Mouse (Mus musculus): ENCODE data around the gene Grip1. TPM values are rescaled to one million over a fixed set of nuclear protein-coding genes. Genes with fewer than 3 reads are reported as not detected.

Grip1 gene
- polyA plus RNA-seq, 1 experiment from 2014 or later: 3.2 TPM

DNA sequence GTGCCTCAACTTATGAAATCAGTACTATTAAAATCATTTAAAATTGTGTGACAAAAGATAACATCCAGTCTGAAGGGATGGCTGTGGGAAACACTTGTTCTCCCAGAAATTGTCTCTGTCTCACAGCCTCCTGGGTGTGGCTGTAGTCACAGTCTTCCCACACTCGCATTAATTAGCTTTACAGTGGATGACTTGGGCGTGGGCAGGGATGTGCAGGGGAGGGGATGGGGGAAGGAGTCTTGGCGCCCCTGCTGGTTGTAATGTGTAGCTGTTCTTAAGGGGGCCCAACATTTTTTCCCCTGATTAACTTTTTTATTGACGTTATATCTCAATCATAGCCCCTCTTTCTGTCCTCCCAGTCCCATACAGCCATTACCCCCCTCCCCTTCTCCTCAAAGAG is 360.5 kb downstream of the Grip1 start:
- DNase-seq (ENCODE audit: low spot score) (no peak), ATAC-seq (replicated peaks; ENCODE audit: low FRiP score, low TSS enrichment, low read depth) (no peak)
- H3K4me3 ChIP-seq (ENCODE audit: low read depth, low read length): no peak overlapping the region
- no peak overlapping the region for H3K4me2 ChIP-seq (ENCODE audit: low read length)
- H3K27me3 ChIP-seq (replicated peaks; ENCODE audit: control insufficient read depth, insufficient read depth, low read length): no peaks in the 10 kb centered on the region
- no peaks in the 10 kb centered on the region; the same call in 1 of the 2 replicates for H3K4me1 ChIP-seq (replicated peaks; ENCODE audit: control insufficient read depth, insufficient read depth, low read length)
- 0 out of 2 replicates have a peak, but pooled peaks cover 3% of the 10 kb centered on the region for H3K9me3 ChIP-seq (ENCODE audit: control insufficient read depth, low read length)
- 77% methylated on average over 4 of the region's 4 CpGs for WGBS
- no peaks in the 10 kb centered on the region for H3K36me3 ChIP-seq (ENCODE audit: control insufficient read depth, insufficient read depth, low read length)
- no peak overlapping the region for H3K9ac ChIP-seq (ENCODE audit: low read length)
- H3K27ac ChIP-seq (ENCODE audit: low read depth): no peak overlapping the region

DNA sequence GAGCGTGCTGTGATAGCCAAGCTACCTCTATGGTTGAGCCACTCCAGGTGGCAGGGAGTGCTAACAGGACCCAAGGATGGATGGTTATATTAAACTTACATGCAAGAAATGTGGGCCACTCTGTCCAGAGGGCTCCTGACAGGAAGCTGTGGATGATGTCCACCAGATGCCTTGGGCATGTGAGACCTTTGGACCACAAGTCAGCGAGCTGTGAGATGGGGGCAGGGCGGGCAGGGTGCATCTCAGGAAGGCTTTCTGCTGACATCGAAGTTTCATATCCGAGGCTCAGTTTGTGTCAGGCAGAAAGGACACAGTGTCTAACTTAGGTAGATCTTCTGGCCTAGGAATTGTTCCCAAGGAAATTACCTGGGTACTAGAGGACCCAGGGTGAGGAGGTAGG is 362.4 kb downstream of the Grip1 start:
- 48% methylated on average over 5 of the region's 5 CpGs for WGBS
- Histone ChIP-seq H3K36me3 (ENCODE audit: control insufficient read depth, insufficient read depth, low read length) (no peaks in the 10 kb centered on the region), H3K4me3 (ENCODE audit: low read depth, low read length) (no peak overlapping the region), H3K27ac (ENCODE audit: low read depth) (no peak overlapping the region), H3K4me2 (ENCODE audit: low read length) (no peak overlapping the region), H3K4me1 (replicated peaks; ENCODE audit: control insufficient read depth, insufficient read depth, low read length) (no peaks in the 10 kb centered on the region; the same call in 1 of the 2 replicates), H3K9ac (ENCODE audit: low read length) (no peak overlapping the region), H3K9me3 (ENCODE audit: control insufficient read depth, low read length) (no peaks in the 10 kb centered on the region), H3K27me3 (replicated peaks; ENCODE audit: control insufficient read depth, insufficient read depth, low read length) (no peaks in the 10 kb centered on the region)
- ATAC-seq (replicated peaks; ENCODE audit: low FRiP score, low TSS enrichment, low read depth) (no peak), DNase-seq (ENCODE audit: low spot score) (no peak)

DNA sequence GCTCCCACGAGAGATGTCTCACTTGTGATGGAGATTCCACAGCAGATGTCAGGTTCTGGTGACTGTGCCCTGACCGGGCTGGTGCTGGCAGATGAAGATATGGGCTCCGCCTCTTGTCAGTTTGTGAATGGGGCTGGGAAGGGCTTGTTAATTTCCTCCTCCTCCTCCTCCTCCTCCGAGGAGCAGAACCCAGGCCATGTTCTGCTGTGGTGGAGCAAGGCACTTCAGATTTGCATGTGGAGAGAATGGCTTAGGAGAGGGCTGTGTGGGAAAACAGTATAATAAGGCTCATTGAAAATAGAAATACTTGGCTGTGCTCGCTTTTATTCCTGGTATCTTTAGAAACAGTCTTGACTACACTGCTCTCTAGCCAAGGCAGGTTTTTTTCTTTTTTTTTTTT is 364.8 kb downstream of the Grip1 start:
- H3K9ac ChIP-seq (ENCODE audit: low read length): no peak overlapping the region
- no peaks in the 10 kb centered on the region for H3K36me3 ChIP-seq (ENCODE audit: control insufficient read depth, insufficient read depth, low read length)
- H3K27ac ChIP-seq (ENCODE audit: low read depth): no peak overlapping the region
- 54% methylated on average over 5 of the region's 5 CpGs for WGBS
- no peak for ATAC-seq (replicated peaks; ENCODE audit: low FRiP score, low TSS enrichment, low read depth)
- DNase-seq (ENCODE audit: low spot score): no peak
- H3K4me2 ChIP-seq (ENCODE audit: low read length): no peak overlapping the region
- no peaks in the 10 kb centered on the region for H3K9me3 ChIP-seq (ENCODE audit: control insufficient read depth, low read length)
- H3K4me1 ChIP-seq (replicated peaks; ENCODE audit: control insufficient read depth, insufficient read depth, low read length): no peaks in the 10 kb centered on the region; the same call in 1 of the 2 replicates
- H3K27me3 ChIP-seq (replicated peaks; ENCODE audit: control insufficient read depth, insufficient read depth, low read length): no peaks in the 10 kb centered on the region
- no peak overlapping the region for H3K4me3 ChIP-seq (ENCODE audit: low read depth, low read length)

DNA sequence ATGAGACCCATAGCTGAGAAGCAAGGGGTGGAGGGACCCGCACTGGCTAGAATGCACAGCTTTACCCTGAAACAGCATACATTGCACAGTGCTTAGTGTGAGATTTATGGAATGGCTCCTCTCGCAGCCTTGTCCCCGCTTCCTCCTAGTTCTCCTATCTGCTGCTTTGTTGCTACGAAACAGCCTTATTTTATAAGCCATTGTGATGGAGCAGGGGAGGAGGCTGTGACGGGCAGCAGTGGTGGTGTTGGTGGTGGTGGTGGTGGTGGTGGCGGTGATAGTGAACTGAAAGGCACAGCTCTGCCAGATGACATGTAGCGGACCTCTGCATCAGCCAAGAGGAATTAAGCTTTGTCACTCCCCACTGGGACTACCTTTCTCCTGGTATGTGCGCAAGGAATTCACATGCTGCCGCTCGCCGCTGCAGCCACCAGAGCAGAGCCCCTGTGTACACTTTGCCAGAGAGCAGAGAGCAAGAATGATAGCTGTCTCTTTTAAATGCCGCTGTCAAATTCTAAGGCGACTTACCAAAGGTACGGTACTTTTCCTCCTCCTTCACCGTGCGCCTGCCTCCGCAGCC is 365.6 kb downstream of the Grip1 start:
- H3K4me2 ChIP-seq (ENCODE audit: low read length): peak overlapping the region; percentile 54
- no peaks in the 10 kb centered on the region for H3K9me3 ChIP-seq (ENCODE audit: control insufficient read depth, low read length)
- ATAC-seq (replicated peaks; ENCODE audit: low FRiP score, low TSS enrichment, low read depth) (no peak), DNase-seq (ENCODE audit: low spot score) (peak; percentile 65)
- H3K36me3 ChIP-seq (ENCODE audit: control insufficient read depth, insufficient read depth, low read length): no peaks in the 10 kb centered on the region
- H3K4me3 ChIP-seq (ENCODE audit: low read depth, low read length): peak overlapping the region; percentile 22
- no peak overlapping the region for H3K27ac ChIP-seq (ENCODE audit: low read depth)
- no peaks in the 10 kb centered on the region for H3K27me3 ChIP-seq (replicated peaks; ENCODE audit: control insufficient read depth, insufficient read depth, low read length)
- 26% methylated on average over 17 of the region's 17 CpGs for WGBS
- H3K4me1 ChIP-seq (replicated peaks; ENCODE audit: control insufficient read depth, insufficient read depth, low read length): no peaks in the 10 kb centered on the region; the same call in 1 of the 2 replicates
- no peak overlapping the region for H3K9ac ChIP-seq (ENCODE audit: low read length)

DNA sequence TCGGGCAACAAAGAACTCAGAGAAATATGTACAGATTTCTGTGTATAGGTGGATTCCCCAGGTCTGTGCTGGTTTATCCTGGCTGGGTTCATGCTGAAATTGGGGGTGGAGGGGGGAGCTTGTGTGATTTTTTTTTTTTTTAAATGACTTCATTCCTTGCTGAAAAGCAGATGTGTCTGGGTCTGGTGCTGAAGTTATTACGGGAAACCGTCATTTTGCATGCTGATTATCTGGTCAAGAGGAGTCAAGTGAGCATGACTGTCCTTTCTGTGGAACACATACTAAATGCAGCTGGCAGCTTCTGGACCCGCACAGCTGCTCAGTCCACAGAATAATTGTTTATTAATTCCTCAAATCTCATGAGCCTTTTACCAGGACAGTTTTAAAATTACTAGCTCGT is 366.1 kb downstream of the Grip1 start:
- Histone ChIP-seq H3K4me3 (ENCODE audit: low read depth, low read length) (peak overlapping the region; percentile 22), H3K27me3 (replicated peaks; ENCODE audit: control insufficient read depth, insufficient read depth, low read length) (no peaks in the 10 kb centered on the region), H3K9ac (ENCODE audit: low read length) (no peak overlapping the region), H3K4me2 (ENCODE audit: low read length) (peak overlapping the region; percentile 54), H3K36me3 (ENCODE audit: control insufficient read depth, insufficient read depth, low read length) (no peaks in the 10 kb centered on the region), H3K4me1 (replicated peaks; ENCODE audit: control insufficient read depth, insufficient read depth, low read length) (no peaks in the 10 kb centered on the region; the same call in 1 of the 2 replicates), H3K9me3 (ENCODE audit: control insufficient read depth, low read length) (no peaks in the 10 kb centered on the region), H3K27ac (ENCODE audit: low read depth) (no peak overlapping the region)
- DNase-seq (ENCODE audit: low spot score) (no peak), ATAC-seq (replicated peaks; ENCODE audit: low FRiP score, low TSS enrichment, low read depth) (no peak)
- 20% methylated on average over 5 of the region's 5 CpGs for WGBS

DNA sequence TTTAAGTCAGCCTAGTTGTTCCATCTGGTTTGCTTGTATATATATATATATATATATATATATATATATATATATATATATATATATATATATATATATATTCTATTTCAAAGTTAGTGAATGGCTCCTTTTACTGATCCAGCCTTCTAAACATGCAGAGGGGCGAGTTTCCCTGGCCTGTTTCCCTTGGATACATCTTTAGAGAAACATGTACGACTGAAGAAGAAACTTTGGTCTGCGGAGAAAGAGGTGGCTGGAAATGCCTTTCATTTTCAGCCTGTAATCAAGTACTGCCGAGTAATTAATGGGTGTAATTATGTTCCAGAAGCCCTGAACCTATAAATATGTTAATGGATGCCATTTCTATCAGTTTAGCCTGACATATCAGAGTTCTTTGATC is 366.8 kb downstream of the Grip1 start:
- Histone ChIP-seq H3K4me2 (ENCODE audit: low read length) (no peak overlapping the region), H3K27me3 (replicated peaks; ENCODE audit: control insufficient read depth, insufficient read depth, low read length) (no peaks in the 10 kb centered on the region), H3K9me3 (ENCODE audit: control insufficient read depth, low read length) (no peaks in the 10 kb centered on the region), H3K36me3 (ENCODE audit: control insufficient read depth, insufficient read depth, low read length) (no peaks in the 10 kb centered on the region), H3K9ac (ENCODE audit: low read length) (no peak overlapping the region), H3K4me1 (replicated peaks; ENCODE audit: control insufficient read depth, insufficient read depth, low read length) (no peaks in the 10 kb centered on the region; the same call in 1 of the 2 replicates), H3K27ac (ENCODE audit: low read depth) (no peak overlapping the region), H3K4me3 (ENCODE audit: low read depth, low read length) (no peak overlapping the region)
- no peak for ATAC-seq (replicated peaks; ENCODE audit: low FRiP score, low TSS enrichment, low read depth)
- 63% methylated on average over 4 of the region's 4 CpGs for WGBS
- no peak for DNase-seq (ENCODE audit: low spot score)

DNA sequence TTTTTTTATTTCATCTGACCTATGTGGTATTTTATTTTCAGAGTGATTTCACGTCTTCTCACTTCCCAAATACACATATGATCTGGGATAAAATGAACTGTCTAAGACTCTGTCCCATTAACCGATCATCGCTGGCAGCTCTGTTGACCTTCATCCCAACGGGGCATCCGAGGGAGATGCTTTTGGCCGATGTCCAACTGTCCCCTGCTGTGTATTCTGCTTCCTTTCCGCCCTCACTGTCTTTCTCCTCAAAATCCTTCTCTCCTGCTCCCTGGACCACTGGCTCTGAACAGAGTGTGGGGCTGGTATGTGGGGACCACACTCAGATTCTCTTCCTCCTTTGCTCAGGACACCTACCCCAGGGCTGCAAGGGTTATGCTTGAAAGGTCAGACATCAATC is 370.1 kb downstream of the Grip1 start:
- ATAC-seq (replicated peaks; ENCODE audit: low FRiP score, low TSS enrichment, low read depth) (no peak), DNase-seq (ENCODE audit: low spot score) (no peak)
- Histone ChIP-seq H3K4me1 (replicated peaks; ENCODE audit: control insufficient read depth, insufficient read depth, low read length) (no peaks in the 10 kb centered on the region; the same call in 1 of the 2 replicates), H3K4me2 (ENCODE audit: low read length) (no peak overlapping the region), H3K4me3 (ENCODE audit: low read depth, low read length) (no peak overlapping the region), H3K9me3 (ENCODE audit: control insufficient read depth, low read length) (no peaks in the 10 kb centered on the region), H3K27ac (ENCODE audit: low read depth) (no peak overlapping the region), H3K36me3 (ENCODE audit: control insufficient read depth, insufficient read depth, low read length) (no peaks in the 10 kb centered on the region), H3K27me3 (replicated peaks; ENCODE audit: control insufficient read depth, insufficient read depth, low read length) (no peaks in the 10 kb centered on the region), H3K9ac (ENCODE audit: low read length) (no peak overlapping the region)
- 61% methylated on average over 7 of the region's 7 CpGs for WGBS

DNA sequence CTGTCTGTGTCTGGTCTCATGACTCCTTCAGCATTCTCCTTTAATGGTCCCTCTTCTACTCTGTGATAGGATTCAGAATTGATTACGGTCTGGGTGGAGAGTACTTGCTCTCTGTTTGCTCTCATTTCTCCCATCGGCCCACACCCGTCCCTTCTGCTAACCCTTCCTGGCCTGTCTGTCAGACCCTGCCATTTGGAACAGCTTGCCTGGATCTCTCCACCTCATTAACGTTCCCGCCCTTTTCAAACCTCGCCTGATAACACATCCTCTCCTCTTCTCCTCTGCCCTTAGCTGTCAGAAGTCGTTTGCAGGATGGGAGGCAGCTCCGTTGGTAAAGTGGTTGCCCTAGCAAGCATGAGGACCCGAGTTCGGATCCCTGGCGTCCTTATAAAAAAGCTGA is 370.9 kb downstream of the Grip1 start:
- WGBS: 53% methylated on average over 11 of the region's 11 CpGs
- H3K9me3 ChIP-seq (ENCODE audit: control insufficient read depth, low read length): no peaks in the 10 kb centered on the region
- no peak overlapping the region for H3K27ac ChIP-seq (ENCODE audit: low read depth)
- no peak overlapping the region for H3K4me2 ChIP-seq (ENCODE audit: low read length)
- no peak overlapping the region for H3K4me3 ChIP-seq (ENCODE audit: low read depth, low read length)
- H3K9ac ChIP-seq (ENCODE audit: low read length): no peak overlapping the region
- ATAC-seq (replicated peaks; ENCODE audit: low FRiP score, low TSS enrichment, low read depth) (no peak), DNase-seq (ENCODE audit: low spot score) (no peak)
- H3K36me3 ChIP-seq (ENCODE audit: control insufficient read depth, insufficient read depth, low read length): no peaks in the 10 kb centered on the region
- H3K27me3 ChIP-seq (replicated peaks; ENCODE audit: control insufficient read depth, insufficient read depth, low read length): no peaks in the 10 kb centered on the region
- no peaks in the 10 kb centered on the region; the same call in 1 of the 2 replicates for H3K4me1 ChIP-seq (replicated peaks; ENCODE audit: control insufficient read depth, insufficient read depth, low read length)

DNA sequence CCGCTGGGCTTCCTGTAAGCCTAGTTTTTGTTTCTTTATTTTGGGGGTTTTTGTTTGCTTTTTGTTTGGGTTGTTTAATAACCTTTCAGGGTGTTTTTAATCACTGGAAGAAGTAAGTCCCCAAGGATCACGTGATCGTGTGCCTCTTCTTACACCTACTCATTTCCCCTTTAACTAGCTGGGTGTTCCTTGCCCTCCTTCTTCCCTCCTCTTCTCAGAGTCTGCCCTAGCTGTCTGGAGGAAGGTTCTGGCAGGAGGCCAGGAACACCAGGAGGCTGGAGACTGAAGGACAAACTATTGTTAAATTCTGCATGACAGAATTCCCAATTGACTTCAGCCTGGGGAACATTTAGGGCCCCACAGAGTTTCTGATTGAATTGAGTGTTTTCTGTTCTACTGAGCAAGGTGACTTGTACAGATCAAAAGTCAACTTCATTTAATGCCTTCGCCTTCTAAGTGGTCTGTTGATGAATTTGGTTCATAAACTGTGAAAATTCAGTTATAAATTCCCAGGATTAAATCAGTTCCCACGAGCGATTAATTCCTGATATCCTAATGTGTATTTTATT is 376.8 kb downstream of the Grip1 start:
- Histone ChIP-seq H3K4me1 (replicated peaks; ENCODE audit: control insufficient read depth, insufficient read depth, low read length) (no peaks in the 10 kb centered on the region), H3K9me3 (ENCODE audit: control insufficient read depth, low read length) (peaks cover 6% of the 10 kb centered on the region; the same call in 1 of the 2 replicates), H3K27me3 (replicated peaks; ENCODE audit: control insufficient read depth, insufficient read depth, low read length) (no peaks in the 10 kb centered on the region), H3K36me3 (ENCODE audit: control insufficient read depth, insufficient read depth, low read length) (no peaks in the 10 kb centered on the region), H3K4me3 (ENCODE audit: low read depth, low read length) (no peak overlapping the region), H3K4me2 (ENCODE audit: low read length) (no peak overlapping the region), H3K9ac (ENCODE audit: low read length) (no peak overlapping the region), H3K27ac (ENCODE audit: low read depth) (no peak overlapping the region)
- ATAC-seq (replicated peaks; ENCODE audit: low FRiP score, low TSS enrichment, low read depth) (no peak), DNase-seq (ENCODE audit: low spot score) (no peak)
- 78% methylated on average over 6 of the region's 6 CpGs for WGBS

Data from intestine, embryonic 14.5 days (tissue).